Mouse (Mus musculus) kidney, embryonic 15.5 days (tissue): ENCODE measurements around the gene Pdzd2. TPM values are rescaled to one million over a fixed set of nuclear protein-coding genes. Genes with fewer than 3 reads are reported as not detected.

Experiments used
- ATAC-seq: fragments of 200-750 bp; cut with Nextera tagmentation; replicated peaks from 2 replicates; pipeline ENCODE4 v1.8.0; 2017; ENCODE audit warnings: moderate TSS enrichment; ENCODE audit not compliant: low FRiP score
- H3K27ac ChIP-seq: fragments of 300-500 bp; sonication (generic); 2 replicates; pipeline ENCODE4 v1.5.1; 2015; ENCODE audit warnings: mild to moderate bottlenecking, inconsistent platforms
- H3K27me3 ChIP-seq: fragments of 300-500 bp; sonication (generic); 2 replicates; pipeline ENCODE4 v1.6.1; 2015; ENCODE audit warnings: inconsistent platforms
- H3K36me3 ChIP-seq: fragments of 300-500 bp; sonication (generic); 2 replicates; pipeline ENCODE4 v1.6.1; 2015; ENCODE audit warnings: inconsistent platforms
- H3K4me1 ChIP-seq: fragments of 300-500 bp; sonication (generic); 2 replicates; pipeline ENCODE4 v1.6.1; 2015; ENCODE audit warnings: inconsistent platforms
- H3K4me2 ChIP-seq: fragments of 300-500 bp; sonication (generic); 2 replicates; pipeline ENCODE4 v1.6.1; 2015; ENCODE audit warnings: moderate library complexity, mild to moderate bottlenecking, inconsistent platforms
- H3K4me3 ChIP-seq: fragments of 300-500 bp; sonication (generic); replicated peaks from 2 replicates; pipeline ENCODE4 v1.5.1; 2015; ENCODE audit warnings: mild to moderate bottlenecking, inconsistent platforms
- H3K9ac ChIP-seq: fragments of 300-500 bp; sonication (generic); 2 replicates; pipeline ENCODE4 v1.6.1; 2015; ENCODE audit warnings: mild to moderate bottlenecking, inconsistent platforms
- H3K9me3 ChIP-seq: fragments of 300-500 bp; sonication (generic); replicated peaks from 2 replicates; pipeline ENCODE4 v1.6.1; 2016; ENCODE audit warnings: inconsistent platforms
- WGBS: fragments of 180-500 bp; shearing (Covaris S2); methylation state at CpG from one replicate; pipeline ENCODE4 v1.1.7; 2015; ENCODE audit warnings: mixed read lengths; 5-methylcytosine and 5-hydroxymethylcytosine counted together
- polyA plus RNA-seq: library from polyadenylated mRNA; unstranded; fragments of >200 nt; fragmentation: Nextera tagmentation; extraction: Ambion mirVana; gene quantifications from 2 replicates; pipeline ENCODE4 v1.2.1, GENCODE M21; 2015

Gene Pdzd2
- polyA plus RNA-seq, 1 experiment from 2014 or later, result 41.3 TPM

- WGBS, result 78% methylated on average over 6 of the region's 6 CpGs
- no peak for ATAC-seq
- Histone ChIP-seq H3K4me3 (no peak overlapping the region), H3K4me1 (peaks cover 4% of the 10 kb centered on the region; the same call in 1 of the 2 replicates), H3K4me2 (no peak overlapping the region), H3K36me3 (peaks cover 61% of the 10 kb centered on the region), H3K9ac (no peak overlapping the region), H3K27ac (no peak overlapping the region), H3K27me3 (no peaks in the 10 kb centered on the region), H3K9me3 (no peaks in the 10 kb centered on the region)
Measured at GRCm38 (mm10) chr15:12362701-12363040, 377.1 kb downstream of the Pdzd2 start.

- H3K4me2 ChIP-seq, result no peak overlapping the region
- H3K4me3 ChIP-seq, result no peak overlapping the region
- H3K27ac ChIP-seq, result no peak overlapping the region
- no peak for ATAC-seq
- peaks cover 61% of the 10 kb centered on the region for H3K36me3 ChIP-seq
- H3K27me3 ChIP-seq, result no peaks in the 10 kb centered on the region
- H3K9ac ChIP-seq, result no peak overlapping the region
- H3K4me1 ChIP-seq, result peaks cover 4% of the 10 kb centered on the region; the same call in 1 of the 2 replicates
- 89% methylated on average over 14 of the region's 14 CpGs for WGBS
- no peaks in the 10 kb centered on the region for H3K9me3 ChIP-seq
Measured at GRCm38 (mm10) chr15:12362001-12362700, 377.6 kb downstream of the Pdzd2 start.

GRCm38 (mm10) chr15:12360519-12361212, 379.1 kb downstream of the Pdzd2 start:
- Histone ChIP-seq H3K27ac (no peak overlapping the region), H3K4me3 (no peak overlapping the region), H3K9me3 (no peaks in the 10 kb centered on the region), H3K4me2 (no peak overlapping the region), H3K9ac (no peak overlapping the region), H3K27me3 (no peaks in the 10 kb centered on the region), H3K36me3 (peaks cover 70% of the 10 kb centered on the region), H3K4me1 (no peaks in the 10 kb centered on the region)
- no peak for ATAC-seq
- WGBS, result 77% methylated on average over 19 of the region's 19 CpGs

- WGBS, result 93% methylated on average over 5 of the region's 5 CpGs
- ATAC-seq, result no peak
- H3K4me3 ChIP-seq, result no peak overlapping the region
Measured at GRCm38 (mm10) chr15:12358384-12358783, 381.3 kb downstream of the Pdzd2 start.

GRCm38 (mm10) chr15:12357459-12357858, 382.3 kb downstream of the Pdzd2 start:
- H3K9me3 ChIP-seq, result no peaks in the 10 kb centered on the region
- no peaks in the 10 kb centered on the region for H3K27me3 ChIP-seq
- H3K27ac ChIP-seq, result no peak overlapping the region
- peaks cover 89% of the 10 kb centered on the region for H3K36me3 ChIP-seq
- H3K4me3 ChIP-seq, result no peak overlapping the region
- H3K9ac ChIP-seq, result no peak overlapping the region
- no peaks in the 10 kb centered on the region for H3K4me1 ChIP-seq
- ATAC-seq, result no peak
- H3K4me2 ChIP-seq, result no peak overlapping the region

More at GRCm38 (mm10) chr15:12358384-12358783, 381.3 kb downstream of the Pdzd2 start:
- Histone ChIP-seq H3K9ac (no peak overlapping the region), H3K4me2 (no peak overlapping the region), H3K4me1 (no peaks in the 10 kb centered on the region), H3K36me3 (peaks cover 85% of the 10 kb centered on the region), H3K27ac (no peak overlapping the region), H3K9me3 (no peaks in the 10 kb centered on the region), H3K27me3 (no peaks in the 10 kb centered on the region)

GRCm38 (mm10) chr15:12355907-12356306, 383.8 kb downstream of the Pdzd2 start:
- H3K27ac ChIP-seq, result no peak overlapping the region
- no peak for ATAC-seq
- no peaks in the 10 kb centered on the region for H3K27me3 ChIP-seq
- no peak overlapping the region for H3K4me3 ChIP-seq
- H3K36me3 ChIP-seq, result peaks cover 93% of the 10 kb centered on the region
- H3K9ac ChIP-seq, result no peak overlapping the region
- no peak overlapping the region for H3K4me2 ChIP-seq
- no peaks in the 10 kb centered on the region for H3K9me3 ChIP-seq
- WGBS, result 80% methylated on average over 7 of the region's 7 CpGs
- no peaks in the 10 kb centered on the region for H3K4me1 ChIP-seq

- Histone ChIP-seq H3K27me3 (no peaks in the 10 kb centered on the region), H3K9ac (no peak overlapping the region), H3K9me3 (no peaks in the 10 kb centered on the region), H3K27ac (no peak overlapping the region), H3K4me1 (no peaks in the 10 kb centered on the region), H3K36me3 (peaks cover 91% of the 10 kb centered on the region), H3K4me3 (no peak overlapping the region), H3K4me2 (no peak overlapping the region)
- 93% methylated on average over 6 of the region's 6 CpGs for WGBS
- ATAC-seq, result no peak
Measured at GRCm38 (mm10) chr15:12355261-12355660, 384.5 kb downstream of the Pdzd2 start.

GRCm38 (mm10) chr15:12354281-12354810, 385.4 kb downstream of the Pdzd2 start:
- peaks cover 93% of the 10 kb centered on the region for H3K36me3 ChIP-seq
- H3K9me3 ChIP-seq, result no peaks in the 10 kb centered on the region
- no peak overlapping the region for H3K4me3 ChIP-seq
- no peaks in the 10 kb centered on the region for H3K4me1 ChIP-seq
- 92% methylated on average over 2 of the region's 2 CpGs for WGBS
- H3K4me2 ChIP-seq, result no peak overlapping the region
- no peak overlapping the region for H3K27ac ChIP-seq
- no peak overlapping the region for H3K9ac ChIP-seq
- no peaks in the 10 kb centered on the region for H3K27me3 ChIP-seq
- ATAC-seq, result no peak

- 97% methylated on average over 7 of the region's 7 CpGs for WGBS
- ATAC-seq, result no peak
- no peaks in the 10 kb centered on the region for H3K9me3 ChIP-seq
Measured at GRCm38 (mm10) chr15:12351470-12351869, 388.3 kb downstream of the Pdzd2 start.

GRCm38 (mm10) chr15:12349840-12350239, 389.9 kb downstream of the Pdzd2 start:
- WGBS, result 88% methylated on average over 5 of the region's 5 CpGs
- H3K36me3 ChIP-seq, result peaks cover 72% of the 10 kb centered on the region
- no peak overlapping the region for H3K4me2 ChIP-seq
- no peaks in the 10 kb centered on the region for H3K4me1 ChIP-seq
- no peaks in the 10 kb centered on the region for H3K9me3 ChIP-seq
- no peak overlapping the region for H3K9ac ChIP-seq
- H3K27me3 ChIP-seq, result no peaks in the 10 kb centered on the region
- no peak for ATAC-seq
- no peak overlapping the region for H3K27ac ChIP-seq
- no peak overlapping the region for H3K4me3 ChIP-seq

More at GRCm38 (mm10) chr15:12351470-12351869, 388.3 kb downstream of the Pdzd2 start:
- no peak overlapping the region for H3K4me3 ChIP-seq
- peaks cover 77% of the 10 kb centered on the region for H3K36me3 ChIP-seq
- no peak overlapping the region for H3K27ac ChIP-seq
- H3K9ac ChIP-seq, result no peak overlapping the region
- H3K27me3 ChIP-seq, result no peaks in the 10 kb centered on the region
- no peaks in the 10 kb centered on the region for H3K4me1 ChIP-seq
- H3K4me2 ChIP-seq, result no peak overlapping the region

GRCm38 (mm10) chr15:12348950-12349349, 390.8 kb downstream of the Pdzd2 start:
- H3K4me3 ChIP-seq, result no peak overlapping the region
- H3K27me3 ChIP-seq, result no peaks in the 10 kb centered on the region
- no peaks in the 10 kb centered on the region for H3K9me3 ChIP-seq
- H3K9ac ChIP-seq, result no peak overlapping the region
- H3K27ac ChIP-seq, result no peak overlapping the region
- H3K4me2 ChIP-seq, result no peak overlapping the region
- H3K4me1 ChIP-seq, result no peaks in the 10 kb centered on the region
- no peak for ATAC-seq
- H3K36me3 ChIP-seq, result peaks cover 72% of the 10 kb centered on the region
- WGBS, result 68% methylated on average over 3 of the region's 3 CpGs

GRCm38 (mm10) chr15:12346916-12347315, 392.8 kb downstream of the Pdzd2 start:
- H3K4me1 ChIP-seq, result no peaks in the 10 kb centered on the region
- H3K9ac ChIP-seq, result no peak overlapping the region
- no peak overlapping the region for H3K4me2 ChIP-seq
- no peaks in the 10 kb centered on the region for H3K9me3 ChIP-seq
- no peak overlapping the region for H3K4me3 ChIP-seq
- peaks cover 70% of the 10 kb centered on the region for H3K36me3 ChIP-seq
- no peaks in the 10 kb centered on the region for H3K27me3 ChIP-seq
- no peak overlapping the region for H3K27ac ChIP-seq
- 96% methylated on average over 3 of the region's 3 CpGs for WGBS
- no peak for ATAC-seq
